Mouse (Mus musculus): ENCODE measurements at regions not wholly inside any gene's neighbourhood (a gene's known extent, or its start where the extent isn't known, plus 50 kb on each side); places are given as distances from the start of the nearest gene placed in this dataset.
A peak's percentile ranks its signal among the peaks of the same experiment; 100 is the strongest.

GRCm38 (mm10) chr6:117330198-117330597 lies 161.9 kb downstream of the Cxcl12 start:
- DNase-seq (ENCODE audit: low read depth) = no peak

GRCm38 (mm10) chr6:117330726-117331360 lies 162.5 kb downstream of the Cxcl12 start:
- DNase-seq (ENCODE audit: low read depth) = no peak

GRCm38 (mm10) chr6:117332641-117333040 lies 164.3 kb downstream of the Cxcl12 start:
- peak; percentile 87 for DNase-seq (ENCODE audit: low read depth)

- DNase-seq (ENCODE audit: low read depth) = no peak
These were observed 173.8 kb downstream of the Cxcl12 start for GRCm38 (mm10) chr6:117342123-117342522.

- no peak for DNase-seq (ENCODE audit: low read depth)
These were observed 179.0 kb downstream of the Cxcl12 start for GRCm38 (mm10) chr6:117347356-117347755.

GRCm38 (mm10) chr6:117351846-117352245 lies 183.5 kb downstream of the Cxcl12 start:
- peak; percentile 78 for DNase-seq (ENCODE audit: low read depth)

- DNase-seq (ENCODE audit: low read depth) = no peak
These were observed 184.8 kb downstream of the Cxcl12 start for GRCm38 (mm10) chr6:117353091-117353490.

- no peak for DNase-seq (ENCODE audit: low read depth)
These were observed 187.8 kb downstream of the Cxcl12 start for GRCm38 (mm10) chr6:117356101-117356500.

- DNase-seq (ENCODE audit: low read depth) = no peak
These were observed 191.1 kb downstream of the Cxcl12 start for GRCm38 (mm10) chr6:117359401-117359800.

- DNase-seq (ENCODE audit: low read depth) = no peak
These were observed 198.2 kb downstream of the Cxcl12 start for GRCm38 (mm10) chr6:117366563-117366962.

- no peak for DNase-seq (ENCODE audit: low read depth)
These were observed 207.7 kb downstream of the Cxcl12 start for GRCm38 (mm10) chr6:117375989-117376388.

- DNase-seq (ENCODE audit: low read depth) = peak; percentile 82
These were observed 211.6 kb downstream of the Cxcl12 start for GRCm38 (mm10) chr6:117379904-117380303.

- no peak for DNase-seq (ENCODE audit: low read depth)
These were observed 222.0 kb downstream of the Cxcl12 start for GRCm38 (mm10) chr6:117390233-117390848.

GRCm38 (mm10) chr6:117393480-117393879 lies 225.1 kb downstream of the Cxcl12 start:
- no peak for DNase-seq (ENCODE audit: low read depth)

- DNase-seq (ENCODE audit: low read depth) = no peak
These were observed 237.4 kb downstream of the Cxcl12 start for GRCm38 (mm10) chr6:117405589-117406311.

- DNase-seq (ENCODE audit: low read depth) = no peak
These were observed 237.9 kb downstream of the Cxcl12 start for GRCm38 (mm10) chr6:117406312-117406595.

- DNase-seq (ENCODE audit: low read depth) = no peak
These were observed 238.4 kb downstream of the Cxcl12 start for GRCm38 (mm10) chr6:117406757-117407156.

GRCm38 (mm10) chr6:117407206-117407858 lies 239.0 kb downstream of the Cxcl12 start:
- DNase-seq (ENCODE audit: low read depth) = no peak

- DNase-seq (ENCODE audit: low read depth) = no peak
These were observed 239.6 kb downstream of the Cxcl12 start for GRCm38 (mm10) chr6:117407953-117408352.

GRCm38 (mm10) chr6:117408971-117409783 lies 240.8 kb downstream of the Cxcl12 start:
- DNase-seq (ENCODE audit: low read depth) = no peak

GRCm38 (mm10) chr6:117414926-117415325 lies 246.6 kb downstream of the Cxcl12 start:
- DNase-seq (ENCODE audit: low read depth) = no peak

- DNase-seq (ENCODE audit: low read depth) = no peak
These were observed 247.6 kb downstream of the Cxcl12 start for GRCm38 (mm10) chr6:117415901-117416300.

All from fibroblast of lung, adult 2 months (primary cell).